ENCODE assay signal across 8 mouse cellular contexts in the genomic region with DNA sequence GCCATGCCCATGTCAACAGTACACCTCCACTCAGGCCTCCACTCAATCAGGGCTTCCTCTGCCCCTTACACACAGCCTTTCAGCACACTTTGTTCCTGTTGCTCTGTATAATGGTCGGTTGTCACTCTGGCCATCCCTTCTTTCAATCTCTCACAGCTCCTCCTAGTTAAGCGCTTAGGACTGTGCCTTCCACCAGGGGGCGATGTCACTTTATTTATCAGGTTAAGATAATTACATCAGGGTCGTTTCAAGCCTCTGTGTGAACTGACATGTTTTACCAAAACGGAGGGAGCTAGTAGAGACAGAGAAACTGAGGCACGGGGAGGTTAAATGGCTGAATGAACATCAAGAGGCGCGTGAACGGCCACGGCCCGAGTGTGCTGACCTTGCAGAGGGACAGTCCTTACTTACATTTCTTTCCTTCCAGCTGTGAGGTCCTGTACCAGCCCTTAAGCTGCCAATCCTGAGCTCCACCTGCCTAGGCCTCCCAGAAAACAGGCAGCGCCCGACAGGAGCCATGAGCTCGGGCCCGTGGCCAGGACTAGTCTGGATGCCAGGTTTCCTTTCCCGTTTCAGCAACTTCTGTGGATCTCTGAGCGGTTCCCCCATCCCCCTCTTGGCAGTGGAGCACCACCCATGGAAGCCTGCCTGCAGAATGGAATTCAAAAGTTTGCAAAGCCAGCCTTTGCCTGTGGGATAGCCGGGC. TPM values are rescaled to one million over a fixed set of nuclear protein-coding genes. Genes with fewer than 3 reads are reported as not detected.
DNase-seq lines count a peak whose midpoint lies in the region; ATAC-seq and TF ChIP-seq lines count a peak whose summit lies in the region.

No protein-coding gene starts in this region.

- 0 out of 2 replicates have a peak, but pooled peaks have one; percentile 34 for ATAC-seq in megakaryocyte-erythroid progenitor cell, adult 5-6 weeks (replicated peaks; ENCODE audit: low FRiP score, low TSS enrichment, poor library complexity, severe bottlenecking)
- ATAC-seq in inflammation-experienced regulatory T-cells, adult 6 months: no peak

- peak overlapping the region; percentile 86 for H3K27ac ChIP-seq in gastrocnemius, adult 2 months

- peak; percentile 91 for TF ChIP-seq CTCF in gastrocnemius, adult 2 months (IDR thresholded peaks at IDR 0.05)

- peak; percentile 65 for DNase-seq in WW6 (ENCODE audit: low read depth, low spot score)
- DNase-seq in cerebellum, postnatal 25 days: peak; percentile 79 to 87
- peak; percentile 82 for DNase-seq in gastrocnemius, adult 2 months
- DNase-seq in hindlimb bud, embryonic 11.5 days (ENCODE audit: extremely low spot score, low read depth, low spot score): peak; percentile 64
- peak; percentile 40 to 85 for DNase-seq in left cerebral cortex, adult 9 months (ENCODE audit: low spot score in 2 of 2)
- DNase-seq in skeletal muscle tissue, adult 2 months (ENCODE audit: low read depth, low spot score): peak; percentile 74

- H3K4me3 ChIP-seq in gastrocnemius, adult 2 months: peak overlapping the region; percentile 71

- intact Hi-C loops in gastrocnemius, adult 2 months (cut with DNase I): loop anchor here (1.0 kb wide), 1 partner anchor 20 kb away; no protein-coding TSS in a partner anchor

RNA-seq across cellular contexts. Expression of gene Cant1, which starts 4.5 kb away (rescaled TPM):
- 10 to 100 TPM; 10.7 to 11.6 TPM for total RNA-seq in gastrocnemius, adult 2 months (2021)
- total RNA-seq in megakaryocyte-erythroid progenitor cell, adult 5-6 weeks (2014; fragmentation: Nextera tagmentation): 23.9 and 24.7 TPM in 2 replicates
- total RNA-seq in megakaryocyte-erythroid progenitor cell, adult 5-6 weeks (2017): 7.3 and 11.3 TPM in 2 replicates
- polyA plus RNA-seq in inflammation-experienced regulatory T-cells, adult 6 months (2017; shearing (Covaris generic)): 10 to 100 TPM; 23.6 to 35.7 (median 25.1) TPM

RNA-seq across cellular contexts. Expression of gene C1qtnf1, which starts 4.6 kb away (rescaled TPM):
- total RNA-seq in gastrocnemius, adult 2 months (2021): 10 to 100 TPM in 1 of 2 experiments, 1 to 10 TPM in 1; 7.9 to 12.6 TPM
- not detected in 2 replicates for total RNA-seq in megakaryocyte-erythroid progenitor cell, adult 5-6 weeks (2014; fragmentation: Nextera tagmentation)
- total RNA-seq in megakaryocyte-erythroid progenitor cell, adult 5-6 weeks (2017): not detected in 2 replicates
- not detected for polyA plus RNA-seq in inflammation-experienced regulatory T-cells, adult 6 months (2017; shearing (Covaris generic))

RNA-seq across cellular contexts. Expression of gene Lgals3bp, which starts 21.5 kb away (rescaled TPM):
- 10 to 100 TPM; 12.0 to 17.0 TPM for total RNA-seq in gastrocnemius, adult 2 months (2021)
- 174 and 211 TPM in 2 replicates for total RNA-seq in megakaryocyte-erythroid progenitor cell, adult 5-6 weeks (2014; fragmentation: Nextera tagmentation)
- total RNA-seq in megakaryocyte-erythroid progenitor cell, adult 5-6 weeks (2017): 112 and 174 TPM in 2 replicates
- 100 to 1,000 TPM in 2 of 3 experiments, 10 to 100 TPM in 1; 86.5 to 166 (median 133) TPM for polyA plus RNA-seq in inflammation-experienced regulatory T-cells, adult 6 months (2017; shearing (Covaris generic))

RNA-seq across cellular contexts. Expression of gene Engase, which starts 53.2 kb away (rescaled TPM):
- 1 to 10 TPM; 4.3 to 6.2 TPM for total RNA-seq in gastrocnemius, adult 2 months (2021)
- total RNA-seq in megakaryocyte-erythroid progenitor cell, adult 5-6 weeks (2014; fragmentation: Nextera tagmentation): 13.5 and 13.7 TPM in 2 replicates
- 6.1 and 10.7 TPM in 2 replicates for total RNA-seq in megakaryocyte-erythroid progenitor cell, adult 5-6 weeks (2017)
- 1 to 10 TPM; 1.7 to 1.9 (median 1.9) TPM for polyA plus RNA-seq in inflammation-experienced regulatory T-cells, adult 6 months (2017; shearing (Covaris generic))

Comparison
In these comparisons a context has a peak if more than half of its experiments do, and no peak if none do; other contexts are left out.
1. RNA of gene C1qtnf1, which starts 4.6 kb away (total RNA-seq): 7.9 to 12.6 TPM in gastrocnemius, adult 2 months; not detected in megakaryocyte-erythroid progenitor cell, adult 5-6 weeks; every median in the first group is over 4 times any median in the second.
2. RNA of gene Lgals3bp, which starts 21.5 kb away (total RNA-seq): 112 to 211 TPM in megakaryocyte-erythroid progenitor cell, adult 5-6 weeks; 12.0 to 17.0 TPM in gastrocnemius, adult 2 months; every median in the first group is over 4 times any median in the second.
3. Peak in every context shown above with its lines, with median percentiles within 50 percentile points of each other: DNase-seq.